Mouse (Mus musculus) ES-Bruce4 (cell line): ENCODE data around the gene 1500009L16Rik.

Experiments used
- CTCF ChIP-seq: IDR thresholded peaks from one replicate; pipeline ENCODE4 v1.8.1; 2011; ENCODE audit warnings: low read depth, low read length
- POLR2A ChIP-seq: IDR thresholded peaks from one replicate; pipeline ENCODE4 v1.8.1; 2011; ENCODE audit warnings: low read length; ENCODE audit not compliant: insufficient read depth

DNA sequence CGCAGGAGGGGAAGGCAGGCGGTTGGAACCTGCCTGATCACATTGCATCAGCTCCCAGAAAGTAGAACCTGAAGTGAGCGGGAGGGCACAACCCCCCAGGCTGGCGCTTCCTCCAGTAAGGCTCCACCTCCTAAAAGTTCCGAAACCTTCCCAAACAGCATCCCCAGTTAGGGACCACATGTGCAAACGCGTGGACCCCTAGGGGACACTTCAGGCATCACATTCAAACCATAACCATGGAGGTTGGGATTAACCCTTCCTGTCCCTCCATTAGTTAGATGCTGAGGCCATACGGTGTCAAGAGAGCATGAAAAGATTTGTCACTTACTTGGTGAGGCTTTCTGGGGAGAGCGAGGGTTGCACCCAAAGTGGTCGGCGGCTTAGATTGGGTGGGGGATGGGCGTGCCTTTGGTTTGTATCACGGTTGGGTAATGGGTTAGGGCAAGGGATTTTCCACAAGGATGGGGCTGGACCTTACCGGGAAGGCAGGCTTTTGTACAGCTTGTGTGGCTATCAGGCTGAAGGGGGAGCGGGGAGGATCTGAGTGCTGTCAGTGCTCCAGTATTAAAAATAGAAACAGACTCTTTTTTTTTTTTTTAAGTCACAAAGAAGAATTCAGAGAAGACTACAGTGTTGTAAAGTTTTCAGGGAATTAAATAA is 16.5 kb downstream of the 1500009L16Rik start:
- TF ChIP-seq CTCF (peak; percentile 8), POLR2A (no peak)
